Mouse (Mus musculus) hindbrain, embryonic 15.5 days (tissue): ENCODE results near the gene Ylpm1. TPM values are rescaled to one million over a fixed set of nuclear protein-coding genes. Genes with fewer than 3 reads are reported as not detected.

Experiments
- ATAC-seq: fragments of 200-750 bp; cut with Nextera tagmentation; 2 replicates; pipeline ENCODE4 v1.8.0; 2017; ENCODE audit warnings: low read depth, moderate number of reproducible peaks, moderate TSS enrichment; ENCODE audit not compliant: low FRiP score
- H3K27ac ChIP-seq: fragments of 300-500 bp; sonication (generic); replicated peaks from 2 replicates; pipeline ENCODE4 v1.5.1; 2015; ENCODE audit warnings: mild to moderate bottlenecking, inconsistent platforms
- H3K27me3 ChIP-seq: fragments of 300-500 bp; sonication (generic); 2 replicates; pipeline ENCODE4 v1.6.1; 2015; ENCODE audit warnings: control low read depth, inconsistent platforms
- H3K36me3 ChIP-seq: fragments of 300-500 bp; sonication (generic); 2 replicates; pipeline ENCODE4 v1.6.1; 2015; ENCODE audit warnings: control low read depth, inconsistent platforms
- H3K4me1 ChIP-seq: fragments of 300-500 bp; sonication (generic); replicated peaks from 2 replicates; pipeline ENCODE4 v1.6.1; 2015; ENCODE audit warnings: control low read depth, inconsistent platforms
- H3K4me2 ChIP-seq: fragments of 300-500 bp; sonication (generic); 2 replicates; pipeline ENCODE4 v1.6.1; 2015; ENCODE audit warnings: moderate library complexity, mild to moderate bottlenecking, inconsistent platforms
- H3K4me3 ChIP-seq: fragments of 300-500 bp; sonication (generic); 2 replicates; pipeline ENCODE4 v1.5.1; 2015; ENCODE audit warnings: mild to moderate bottlenecking, inconsistent platforms
- H3K9ac ChIP-seq: fragments of 300-500 bp; sonication (generic); 2 replicates; pipeline ENCODE4 v1.6.1; 2015; ENCODE audit warnings: inconsistent platforms
- H3K9me3 ChIP-seq: fragments of 300-500 bp; sonication (generic); 2 replicates; pipeline ENCODE4 v1.6.1; 2016; ENCODE audit warnings: control low read depth, inconsistent platforms
- WGBS: fragments of 180-500 bp; shearing (Covaris S2); methylation state at CpG from one replicate; pipeline ENCODE4 v1.1.7; 2015; 5-methylcytosine and 5-hydroxymethylcytosine counted together
- polyA plus RNA-seq: library from polyadenylated mRNA; unstranded; fragments of >200 nt; fragmentation: Nextera tagmentation; extraction: Ambion mirVana; gene quantifications from 2 replicates; pipeline ENCODE4 v1.2.1, GENCODE M21; 2015

The Ylpm1 gene
- polyA plus RNA-seq, 1 experiment from 2014 or later = 32.2 TPM

GRCm38 (mm10) chr12:85022071-85022470 lies 25.9 kb downstream of the Ylpm1 start:
- Histone ChIP-seq H3K4me1 (no peaks in the 10 kb centered on the region), H3K4me2 (no peak overlapping the region), H3K27ac (no peak overlapping the region), H3K36me3 (peaks cover under 1% of the 10 kb centered on the region; the same call in 1 of the 2 replicates), H3K9ac (no peak overlapping the region), H3K4me3 (no peak overlapping the region), H3K27me3 (no peaks in the 10 kb centered on the region), H3K9me3 (no peaks in the 10 kb centered on the region)
- WGBS = 94% methylated on average over 1 of the region's 1 CpGs
- ATAC-seq = no peak

- Histone ChIP-seq H3K9me3 (no peaks in the 10 kb centered on the region), H3K4me2 (no peak overlapping the region), H3K27ac (no peak overlapping the region), H3K36me3 (peaks cover 33% of the 10 kb centered on the region), H3K4me3 (no peak overlapping the region), H3K4me1 (no peaks in the 10 kb centered on the region), H3K27me3 (no peaks in the 10 kb centered on the region), H3K9ac (no peak overlapping the region)
- ATAC-seq = no peak
- 99% methylated on average over 2 of the region's 2 CpGs for WGBS
These were observed 36.6 kb downstream of the Ylpm1 start for GRCm38 (mm10) chr12:85032710-85033109.

- no peaks in the 10 kb centered on the region for H3K4me1 ChIP-seq
- no peak overlapping the region for H3K9ac ChIP-seq
- H3K27ac ChIP-seq = no peak overlapping the region
- 36% methylated on average over 6 of the region's 6 CpGs for WGBS
- H3K36me3 ChIP-seq = peaks cover 50% of the 10 kb centered on the region
- ATAC-seq = no peak
- no peak overlapping the region for H3K4me2 ChIP-seq
- H3K4me3 ChIP-seq = no peak overlapping the region
- no peaks in the 10 kb centered on the region for H3K9me3 ChIP-seq
- no peaks in the 10 kb centered on the region for H3K27me3 ChIP-seq
These were observed 55.1 kb downstream of the Ylpm1 start for GRCm38 (mm10) chr12:85051218-85051617.

GRCm38 (mm10) chr12:85071043-85071442 lies 74.9 kb downstream of the Ylpm1 start:
- H3K4me3 ChIP-seq = no peak overlapping the region
- H3K9me3 ChIP-seq = no peaks in the 10 kb centered on the region
- H3K4me1 ChIP-seq = no peaks in the 10 kb centered on the region
- H3K27me3 ChIP-seq = no peaks in the 10 kb centered on the region
- H3K9ac ChIP-seq = no peak overlapping the region
- no peak overlapping the region for H3K27ac ChIP-seq
- H3K36me3 ChIP-seq = peaks cover 51% of the 10 kb centered on the region
- ATAC-seq = no peak
- H3K4me2 ChIP-seq = no peak overlapping the region

- H3K9me3 ChIP-seq = no peaks in the 10 kb centered on the region
- no peak overlapping the region for H3K4me3 ChIP-seq
- no peak overlapping the region for H3K9ac ChIP-seq
- H3K27ac ChIP-seq = no peak overlapping the region
- ATAC-seq = no peak
- no peak overlapping the region for H3K4me2 ChIP-seq
- WGBS = 90% methylated on average over 3 of the region's 3 CpGs
- peaks cover 17% of the 10 kb centered on the region for H3K36me3 ChIP-seq
- H3K4me1 ChIP-seq = no peaks in the 10 kb centered on the region
- H3K27me3 ChIP-seq = no peaks in the 10 kb centered on the region
These were observed 81.0 kb downstream of the Ylpm1 start for GRCm38 (mm10) chr12:85077100-85077499.

- Histone ChIP-seq H3K27me3 (no peaks in the 10 kb centered on the region), H3K9me3 (no peaks in the 10 kb centered on the region), H3K36me3 (peaks cover 20% of the 10 kb centered on the region), H3K27ac (no peak overlapping the region), H3K4me2 (no peak overlapping the region), H3K4me3 (no peak overlapping the region), H3K9ac (no peak overlapping the region), H3K4me1 (no peaks in the 10 kb centered on the region)
- WGBS = 90% methylated on average over 2 of the region's 2 CpGs
- no peak for ATAC-seq
These were observed 88.1 kb downstream of the Ylpm1 start for GRCm38 (mm10) chr12:85084257-85084656.

GRCm38 (mm10) chr12:85084941-85085340 lies 88.8 kb downstream of the Ylpm1 start:
- ATAC-seq = no peak
- Histone ChIP-seq H3K27ac (no peak overlapping the region), H3K36me3 (peaks cover 23% of the 10 kb centered on the region), H3K4me1 (no peaks in the 10 kb centered on the region), H3K9me3 (no peaks in the 10 kb centered on the region), H3K27me3 (no peaks in the 10 kb centered on the region), H3K4me3 (no peak overlapping the region), H3K9ac (no peak overlapping the region), H3K4me2 (no peak overlapping the region)
- 92% methylated on average over 4 of the region's 4 CpGs for WGBS

GRCm38 (mm10) chr12:85087845-85088244 lies 91.7 kb downstream of the Ylpm1 start:
- H3K27me3 ChIP-seq = no peaks in the 10 kb centered on the region
- H3K36me3 ChIP-seq = peaks cover 23% of the 10 kb centered on the region
- H3K9ac ChIP-seq = no peak overlapping the region
- ATAC-seq = no peak
- no peak overlapping the region for H3K4me3 ChIP-seq
- no peak overlapping the region for H3K27ac ChIP-seq
- 95% methylated on average over 12 of the region's 12 CpGs for WGBS
- no peaks in the 10 kb centered on the region for H3K9me3 ChIP-seq
- H3K4me2 ChIP-seq = no peak overlapping the region
- H3K4me1 ChIP-seq = no peaks in the 10 kb centered on the region

- no peak overlapping the region for H3K4me3 ChIP-seq
- no peak overlapping the region for H3K27ac ChIP-seq
- no peaks in the 10 kb centered on the region for H3K27me3 ChIP-seq
- H3K36me3 ChIP-seq = peaks cover 23% of the 10 kb centered on the region
- H3K9ac ChIP-seq = no peak overlapping the region
- ATAC-seq = no peak
- H3K4me2 ChIP-seq = no peak overlapping the region
- no peaks in the 10 kb centered on the region for H3K9me3 ChIP-seq
- WGBS = 83% methylated on average over 3 of the region's 3 CpGs
- peaks cover 6% of the 10 kb centered on the region; the same call in 1 of the 2 replicates for H3K4me1 ChIP-seq
These were observed 95.1 kb downstream of the Ylpm1 start for GRCm38 (mm10) chr12:85091190-85091589.

- WGBS = 7% methylated on average over 3 of the region's 3 CpGs
- Histone ChIP-seq H3K27ac (no peak overlapping the region), H3K4me3 (no peak overlapping the region), H3K36me3 (peaks cover 22% of the 10 kb centered on the region), H3K4me2 (no peak overlapping the region), H3K9ac (no peak overlapping the region), H3K4me1 (peaks cover 6% of the 10 kb centered on the region; the same call in 1 of the 2 replicates), H3K9me3 (no peaks in the 10 kb centered on the region), H3K27me3 (no peaks in the 10 kb centered on the region)
- no peak for ATAC-seq
These were observed 96.1 kb downstream of the Ylpm1 start for GRCm38 (mm10) chr12:85092214-85092613.

- WGBS = 37% methylated on average over 14 of the region's 14 CpGs
These were observed 97.9 kb downstream of the Ylpm1 start for GRCm38 (mm10) chr12:85094010-85094409.

GRCm38 (mm10) chr12:85094706-85095105 lies 98.6 kb downstream of the Ylpm1 start:
- no peak for ATAC-seq
- peaks cover 6% of the 10 kb centered on the region; the same call in 1 of the 2 replicates for H3K4me1 ChIP-seq
- H3K9ac ChIP-seq = no peak overlapping the region
- H3K36me3 ChIP-seq = no peaks in the 10 kb centered on the region
- H3K27me3 ChIP-seq = no peaks in the 10 kb centered on the region
- H3K27ac ChIP-seq = no peak overlapping the region
- H3K4me3 ChIP-seq = no peak overlapping the region
- no peak overlapping the region for H3K4me2 ChIP-seq
- H3K9me3 ChIP-seq = no peaks in the 10 kb centered on the region
- WGBS = 71% methylated on average over 10 of the region's 10 CpGs

More at GRCm38 (mm10) chr12:85094010-85094409, 97.9 kb downstream of the Ylpm1 start:
- H3K27ac ChIP-seq = no peak overlapping the region
- no peak overlapping the region for H3K4me2 ChIP-seq
- no peaks in the 10 kb centered on the region for H3K27me3 ChIP-seq
- peaks cover 6% of the 10 kb centered on the region; the same call in 1 of the 2 replicates for H3K4me1 ChIP-seq
- ATAC-seq = no peak
- peaks cover 5% of the 10 kb centered on the region; the same call in 1 of the 2 replicates for H3K36me3 ChIP-seq
- no peak overlapping the region for H3K4me3 ChIP-seq
- H3K9ac ChIP-seq = no peak overlapping the region
- no peaks in the 10 kb centered on the region for H3K9me3 ChIP-seq

- Histone ChIP-seq H3K4me3 (no peak overlapping the region), H3K27me3 (no peaks in the 10 kb centered on the region), H3K4me1 (peaks cover 6% of the 10 kb centered on the region; the same call in 1 of the 2 replicates), H3K9ac (no peak overlapping the region), H3K36me3 (no peaks in the 10 kb centered on the region), H3K27ac (no peak overlapping the region), H3K9me3 (no peaks in the 10 kb centered on the region), H3K4me2 (no peak overlapping the region)
- 87% methylated on average over 11 of the region's 11 CpGs for WGBS
- no peak for ATAC-seq
These were observed 99.0 kb downstream of the Ylpm1 start for GRCm38 (mm10) chr12:85095146-85095545.
